Mouse (Mus musculus): ENCODE results near the gene Stx18. TPM values are rescaled to one million over a fixed set of nuclear protein-coding genes. Genes with fewer than 3 reads are reported as not detected.

Stx18 gene
- total and polyA plus RNA-seq, 2 experiments from 2014 or later = 25.2 to 31.8 TPM

DNA sequence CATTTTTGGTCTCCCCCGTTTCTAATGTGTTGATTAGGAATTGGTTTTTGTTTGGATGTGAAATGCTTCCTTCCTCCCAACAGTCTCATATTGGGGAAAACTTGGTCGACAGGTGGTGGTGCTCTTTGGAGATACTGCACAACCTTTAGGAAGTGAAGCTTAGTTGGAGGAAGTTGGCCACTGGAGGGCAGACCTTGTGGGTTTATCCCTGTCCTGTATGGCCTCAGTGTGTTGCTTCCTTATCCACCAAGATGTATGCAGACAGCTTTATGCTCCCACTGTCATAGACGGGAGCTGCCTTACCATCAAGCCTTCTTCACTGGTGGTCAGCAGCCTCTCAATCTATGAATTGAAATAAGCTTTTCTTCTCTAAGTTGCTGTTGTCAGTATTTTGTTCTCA, 9.6 kb downstream of the Stx18 start:
- Histone ChIP-seq H3K27me3 (ENCODE audit: insufficient read depth, low read length) (no peaks in the 10 kb centered on the region), H3K9me3 (ENCODE audit: low read length) (no peaks in the 10 kb centered on the region), H3K4me2 (ENCODE audit: low read depth, low read length) (no peak overlapping the region), H3K36me3 (ENCODE audit: insufficient read depth, low read length) (no peaks in the 10 kb centered on the region), H3K27ac (no peak overlapping the region), H3K4me3 (ENCODE audit: low read length) (no peak overlapping the region), H3K9ac (replicated peaks; ENCODE audit: low read length) (no peak overlapping the region), H3K4me1 (ENCODE audit: insufficient read depth, low read length) (no peaks in the 10 kb centered on the region)
- 51% methylated on average over 3 of the region's 3 CpGs for WGBS
- peak; percentile 25; the same call in 1 of the 2 replicates for TF ChIP-seq CTCF (IDR thresholded peaks at IDR 0.05; ENCODE audit: low read depth)
- no peak for ATAC-seq
- no peak for DNase-seq (ENCODE audit: low spot score)

DNA sequence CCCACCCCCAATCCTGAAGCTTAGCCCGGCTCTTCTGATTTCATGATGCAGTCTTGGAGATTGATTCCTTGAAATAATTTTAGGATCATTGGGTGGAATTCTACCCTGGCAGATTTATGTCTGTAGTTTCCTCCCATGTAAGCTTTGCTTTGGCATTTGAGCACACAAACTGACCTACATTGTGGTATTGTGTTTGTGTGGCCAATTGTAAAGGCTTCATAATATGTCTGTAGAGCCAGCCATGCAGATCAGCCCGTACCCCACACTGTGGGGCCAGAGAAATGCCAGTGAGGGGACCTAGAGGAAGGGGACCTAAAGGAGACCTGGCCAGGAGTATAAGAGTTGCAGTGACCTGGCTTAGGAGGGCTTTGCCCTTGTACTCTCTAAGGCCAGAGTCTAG, 22.5 kb downstream of the Stx18 start:
- no peak overlapping the region for H3K4me2 ChIP-seq (ENCODE audit: low read depth, low read length)
- DNase-seq (ENCODE audit: low spot score) (no peak), ATAC-seq (no peak)
- TF ChIP-seq CTCF (IDR thresholded peaks at IDR 0.05; ENCODE audit: low read depth) = no peak
- H3K27ac ChIP-seq = no peak overlapping the region
- H3K4me3 ChIP-seq (ENCODE audit: low read length) = no peak overlapping the region
- H3K9ac ChIP-seq (replicated peaks; ENCODE audit: low read length) = no peak overlapping the region
- no peaks in the 10 kb centered on the region for H3K36me3 ChIP-seq (ENCODE audit: insufficient read depth, low read length)
- no peaks in the 10 kb centered on the region for H3K9me3 ChIP-seq (ENCODE audit: low read length)
- WGBS = 38% methylated on average over 2 of the region's 2 CpGs
- H3K4me1 ChIP-seq (ENCODE audit: insufficient read depth, low read length) = no peaks in the 10 kb centered on the region
- no peaks in the 10 kb centered on the region for H3K27me3 ChIP-seq (ENCODE audit: insufficient read depth, low read length)

DNA sequence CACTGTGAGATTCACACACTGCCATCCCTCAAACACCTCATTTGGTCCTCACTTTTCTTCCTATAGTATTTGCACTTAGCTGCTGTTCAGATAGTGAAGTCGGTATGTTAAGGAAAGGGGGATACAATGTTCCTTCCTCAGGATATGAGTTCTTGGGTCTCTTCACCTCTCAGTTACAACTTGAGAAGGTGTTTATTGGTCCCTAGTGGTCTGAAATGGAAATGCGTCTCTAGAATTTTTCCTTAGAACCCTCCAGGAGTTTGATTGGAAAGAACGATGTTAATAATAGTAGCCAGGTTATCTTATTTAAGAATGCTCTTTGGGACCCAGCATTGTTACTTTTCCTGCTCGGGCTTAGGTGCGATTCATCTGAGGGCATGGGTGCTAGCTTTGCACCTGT, 24.2 kb downstream of the Stx18 start:
- H3K27ac ChIP-seq = no peak overlapping the region
- no peaks in the 10 kb centered on the region for H3K9me3 ChIP-seq (ENCODE audit: low read length)
- TF ChIP-seq CTCF (IDR thresholded peaks at IDR 0.05; ENCODE audit: low read depth) = peak; percentile 63
- no peak overlapping the region for H3K4me2 ChIP-seq (ENCODE audit: low read depth, low read length)
- no peak overlapping the region for H3K9ac ChIP-seq (replicated peaks; ENCODE audit: low read length)
- no peaks in the 10 kb centered on the region for H3K4me1 ChIP-seq (ENCODE audit: insufficient read depth, low read length)
- H3K36me3 ChIP-seq (ENCODE audit: insufficient read depth, low read length) = no peaks in the 10 kb centered on the region
- no peaks in the 10 kb centered on the region for H3K27me3 ChIP-seq (ENCODE audit: insufficient read depth, low read length)
- ATAC-seq (no peak), DNase-seq (ENCODE audit: low spot score) (peak; percentile 54)
- 20% methylated on average over 5 of the region's 5 CpGs for WGBS
- H3K4me3 ChIP-seq (ENCODE audit: low read length) = no peak overlapping the region

DNA sequence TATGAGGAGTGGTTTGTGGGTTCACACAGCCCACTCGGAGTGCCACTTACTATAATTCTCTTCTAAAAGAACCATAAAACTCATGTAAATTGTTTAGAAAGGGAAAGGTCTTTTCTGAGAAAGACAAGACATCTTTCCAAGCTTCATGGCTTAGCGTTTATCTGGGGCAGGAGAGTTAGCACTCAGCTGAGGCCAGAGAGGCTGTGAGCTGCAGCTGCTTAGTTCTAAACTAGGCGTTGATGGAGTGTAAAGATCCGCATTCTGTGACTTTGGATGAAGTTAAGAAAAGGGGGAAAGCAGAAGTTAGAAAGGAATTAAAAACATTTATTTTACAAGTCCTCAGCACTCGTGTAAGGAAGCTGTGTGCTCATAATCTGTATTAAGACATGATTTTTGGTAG, 24.8 kb downstream of the Stx18 start:
- 76% methylated on average over 5 of the region's 5 CpGs for WGBS
- no peak for DNase-seq (ENCODE audit: low spot score)
- Histone ChIP-seq H3K27ac (no peak overlapping the region), H3K4me3 (ENCODE audit: low read length) (no peak overlapping the region), H3K9me3 (ENCODE audit: low read length) (no peaks in the 10 kb centered on the region), H3K27me3 (ENCODE audit: insufficient read depth, low read length) (no peaks in the 10 kb centered on the region), H3K4me1 (ENCODE audit: insufficient read depth, low read length) (no peaks in the 10 kb centered on the region), H3K9ac (replicated peaks; ENCODE audit: low read length) (no peak overlapping the region), H3K36me3 (ENCODE audit: insufficient read depth, low read length) (no peaks in the 10 kb centered on the region), H3K4me2 (ENCODE audit: low read depth, low read length) (no peak overlapping the region)
- no peak for TF ChIP-seq CTCF (IDR thresholded peaks at IDR 0.05; ENCODE audit: low read depth)
- ATAC-seq = no peak

DNA sequence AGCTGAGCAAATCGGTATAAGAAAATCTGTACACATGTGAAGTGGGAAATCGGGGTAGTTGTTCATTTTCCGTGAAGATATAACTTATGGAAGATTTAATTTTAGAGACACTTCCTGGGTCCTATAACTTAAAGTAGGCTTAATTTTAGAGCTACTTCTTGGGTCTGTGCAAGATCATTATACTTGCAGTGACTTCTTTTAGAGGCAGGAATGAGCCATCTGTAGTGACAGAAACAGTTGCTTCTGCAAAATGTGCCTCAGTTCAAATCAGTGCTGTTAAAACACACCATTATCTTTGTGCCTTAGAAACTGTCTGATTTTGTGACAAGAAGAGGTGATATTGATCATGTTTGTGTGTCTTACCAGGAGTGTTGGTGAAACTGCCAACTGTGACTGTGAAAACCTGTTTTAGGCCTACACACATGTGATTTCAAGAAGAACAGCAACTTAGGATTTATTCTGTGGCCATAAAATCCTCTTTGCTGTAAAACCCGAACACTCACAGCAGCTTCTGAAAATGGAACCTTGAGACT, 25.6 kb downstream of the Stx18 start:
- Histone ChIP-seq H3K36me3 (ENCODE audit: insufficient read depth, low read length) (no peaks in the 10 kb centered on the region), H3K9me3 (ENCODE audit: low read length) (no peaks in the 10 kb centered on the region), H3K27me3 (ENCODE audit: insufficient read depth, low read length) (no peaks in the 10 kb centered on the region), H3K27ac (no peak overlapping the region), H3K4me1 (ENCODE audit: insufficient read depth, low read length) (no peaks in the 10 kb centered on the region), H3K4me3 (ENCODE audit: low read length) (no peak overlapping the region), H3K9ac (replicated peaks; ENCODE audit: low read length) (no peak overlapping the region), H3K4me2 (ENCODE audit: low read depth, low read length) (no peak overlapping the region)
- ATAC-seq (no peak), DNase-seq (ENCODE audit: low spot score) (no peak)
- 92% methylated on average over 4 of the region's 4 CpGs for WGBS
- no peak for TF ChIP-seq CTCF (IDR thresholded peaks at IDR 0.05; ENCODE audit: low read depth)

DNA sequence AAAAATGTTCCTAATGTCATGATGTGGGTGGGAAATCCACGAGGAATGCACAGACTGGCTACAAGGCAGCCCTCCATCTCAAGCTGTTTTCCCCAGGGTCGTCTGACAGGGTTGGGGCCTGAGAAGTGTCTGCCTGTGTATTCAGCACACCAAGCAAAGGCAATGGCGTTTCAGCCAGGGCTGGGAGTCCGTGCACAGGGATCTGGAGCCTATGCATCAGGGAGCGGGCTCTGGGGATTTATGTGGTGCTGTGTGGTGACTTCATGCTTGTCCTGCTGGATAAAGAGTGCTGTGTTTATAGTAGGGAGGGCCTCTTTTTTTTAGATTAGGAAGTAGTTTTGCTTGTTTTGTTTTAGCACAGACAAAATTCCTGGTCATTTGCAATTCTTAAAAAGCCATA, 26.2 kb downstream of the Stx18 start:
- no peaks in the 10 kb centered on the region for H3K27me3 ChIP-seq (ENCODE audit: insufficient read depth, low read length)
- no peak for TF ChIP-seq CTCF (IDR thresholded peaks at IDR 0.05; ENCODE audit: low read depth)
- H3K36me3 ChIP-seq (ENCODE audit: insufficient read depth, low read length) = no peaks in the 10 kb centered on the region
- no peak overlapping the region for H3K4me3 ChIP-seq (ENCODE audit: low read length)
- no peak overlapping the region for H3K9ac ChIP-seq (replicated peaks; ENCODE audit: low read length)
- H3K9me3 ChIP-seq (ENCODE audit: low read length) = no peaks in the 10 kb centered on the region
- no peak for ATAC-seq
- no peak overlapping the region for H3K27ac ChIP-seq
- WGBS = 27% methylated on average over 5 of the region's 5 CpGs
- no peaks in the 10 kb centered on the region for H3K4me1 ChIP-seq (ENCODE audit: insufficient read depth, low read length)
- H3K4me2 ChIP-seq (ENCODE audit: low read depth, low read length) = no peak overlapping the region
- DNase-seq (ENCODE audit: low spot score) = no peak

DNA sequence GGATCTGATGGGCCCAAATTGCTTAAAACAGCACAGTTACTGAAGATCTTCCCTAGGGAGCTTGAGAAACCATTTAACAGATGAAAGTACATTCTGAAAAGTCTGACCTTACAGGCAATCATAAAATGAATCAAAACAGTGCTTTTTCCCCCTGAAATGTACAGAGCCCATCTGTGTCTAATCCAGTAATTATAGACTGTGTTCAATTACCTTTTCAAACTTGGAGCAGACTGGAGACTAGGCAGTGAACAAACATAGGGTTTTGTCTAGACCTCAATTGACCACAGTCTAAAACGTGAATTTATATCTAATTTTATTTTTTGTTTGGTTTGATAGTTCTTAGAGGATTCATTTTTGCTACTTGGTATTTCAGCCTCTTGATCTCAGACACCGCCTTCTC, 26.9 kb downstream of the Stx18 start:
- DNase-seq (ENCODE audit: low spot score) (no peak), ATAC-seq (no peak)
- Histone ChIP-seq H3K4me3 (ENCODE audit: low read length) (no peak overlapping the region), H3K9me3 (ENCODE audit: low read length) (no peaks in the 10 kb centered on the region), H3K4me1 (ENCODE audit: insufficient read depth, low read length) (no peaks in the 10 kb centered on the region), H3K9ac (replicated peaks; ENCODE audit: low read length) (no peak overlapping the region), H3K4me2 (ENCODE audit: low read depth, low read length) (no peak overlapping the region), H3K27me3 (ENCODE audit: insufficient read depth, low read length) (no peaks in the 10 kb centered on the region), H3K27ac (no peak overlapping the region), H3K36me3 (ENCODE audit: insufficient read depth, low read length) (no peaks in the 10 kb centered on the region)
- 59% methylated on average over 2 of the region's 2 CpGs for WGBS
- TF ChIP-seq CTCF (IDR thresholded peaks at IDR 0.05; ENCODE audit: low read depth) = no peak
